Mouse (Mus musculus): Measurements from ENCODE around the gene Fis1. TPM values are rescaled to one million over a fixed set of nuclear protein-coding genes. Genes with fewer than 3 reads are reported as not detected.

Fis1 gene
- polyA plus RNA-seq, 1 experiment from 2014 or later = 336 TPM

GRCm38 (mm10) chr5:136961983-136962461 lies 8.9 kb downstream of the Fis1 start:
- Histone ChIP-seq H3K4me1 (peaks cover 17% of the 10 kb centered on the region), H3K4me3 (peak overlapping the region; percentile 84), H3K36me3 (peaks cover 37% of the 10 kb centered on the region), H3K27ac (replicated peaks) (peak overlapping the region; percentile 92), H3K9me3 (no peaks in the 10 kb centered on the region), H3K4me2 (replicated peaks) (peak overlapping the region; percentile 91), H3K9ac (replicated peaks) (peak overlapping the region; percentile 79), H3K27me3 (no peaks in the 10 kb centered on the region)
- WGBS = under 1% methylated on average over 20 of the region's 20 CpGs
- ATAC-seq (replicated peaks) = peak; percentile 91

- Histone ChIP-seq H3K4me1 (peaks cover 17% of the 10 kb centered on the region), H3K4me3 (peak overlapping the region; percentile 84), H3K27ac (replicated peaks) (peak overlapping the region; percentile 92), H3K9me3 (no peaks in the 10 kb centered on the region), H3K27me3 (no peaks in the 10 kb centered on the region), H3K9ac (replicated peaks) (peak overlapping the region; percentile 79), H3K36me3 (peaks cover 34% of the 10 kb centered on the region), H3K4me2 (replicated peaks) (peak overlapping the region; percentile 91)
- ATAC-seq (replicated peaks) = peak; percentile 62
- WGBS = 0% methylated on average over 10 of the region's 10 CpGs
Observed at GRCm38 (mm10) chr5:136962501-136962900, 9.4 kb downstream of the Fis1 start.

GRCm38 (mm10) chr5:136962966-136963540 lies 10.0 kb downstream of the Fis1 start:
- peak overlapping the region; percentile 91 for H3K4me2 ChIP-seq (replicated peaks)
- peaks cover 17% of the 10 kb centered on the region for H3K4me1 ChIP-seq
- ATAC-seq (replicated peaks) = no peak
- peak overlapping the region; percentile 84 for H3K4me3 ChIP-seq
- no peaks in the 10 kb centered on the region for H3K9me3 ChIP-seq
- H3K9ac ChIP-seq (replicated peaks) = peak overlapping the region; percentile 79
- peak overlapping the region; percentile 92 for H3K27ac ChIP-seq (replicated peaks)
- WGBS = 74% methylated on average over 8 of the region's 8 CpGs
- H3K27me3 ChIP-seq = no peaks in the 10 kb centered on the region
- H3K36me3 ChIP-seq = peaks cover 33% of the 10 kb centered on the region

DNA sequence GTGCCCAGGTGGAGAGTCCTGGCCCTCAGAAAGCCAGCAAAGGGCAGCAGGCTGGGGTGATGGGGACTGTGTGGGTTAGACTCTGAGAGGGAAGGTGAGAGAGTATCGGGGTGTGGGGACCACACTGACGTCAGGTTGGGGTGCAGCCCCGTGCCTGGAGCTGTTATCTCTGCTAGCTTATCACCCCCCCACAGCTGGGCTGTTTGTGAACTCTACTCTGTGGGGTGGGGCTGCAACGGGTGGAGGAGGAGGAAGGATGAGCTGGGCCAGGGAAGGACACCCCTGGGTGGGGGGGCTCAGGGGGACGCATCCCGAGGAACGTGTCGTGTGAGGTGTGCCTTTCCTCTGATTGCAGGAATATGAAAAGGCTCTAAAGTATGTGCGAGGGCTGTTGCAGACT lies 12.1 kb downstream of the Fis1 start:
- no peak for ATAC-seq (replicated peaks)
- 91% methylated on average over 9 of the region's 9 CpGs for WGBS
- no peak overlapping the region for H3K9ac ChIP-seq (replicated peaks)
- H3K27me3 ChIP-seq = no peaks in the 10 kb centered on the region
- no peak overlapping the region for H3K27ac ChIP-seq (replicated peaks)
- peaks cover 33% of the 10 kb centered on the region for H3K36me3 ChIP-seq
- no peaks in the 10 kb centered on the region for H3K9me3 ChIP-seq
- peaks cover 17% of the 10 kb centered on the region for H3K4me1 ChIP-seq
- no peak overlapping the region for H3K4me3 ChIP-seq
- H3K4me2 ChIP-seq (replicated peaks) = no peak overlapping the region

- ATAC-seq (replicated peaks) = no peak
- no peaks in the 10 kb centered on the region for H3K27me3 ChIP-seq
- H3K4me3 ChIP-seq = no peak overlapping the region
- peaks cover 17% of the 10 kb centered on the region for H3K4me1 ChIP-seq
- WGBS = 95% methylated on average over 7 of the region's 8 CpGs
- no peaks in the 10 kb centered on the region for H3K9me3 ChIP-seq
- H3K9ac ChIP-seq (replicated peaks) = no peak overlapping the region
- H3K4me2 ChIP-seq (replicated peaks) = no peak overlapping the region
- no peak overlapping the region for H3K27ac ChIP-seq (replicated peaks)
- peaks cover 33% of the 10 kb centered on the region for H3K36me3 ChIP-seq
Observed at GRCm38 (mm10) chr5:136965686-136966085, 12.6 kb downstream of the Fis1 start.

DNA sequence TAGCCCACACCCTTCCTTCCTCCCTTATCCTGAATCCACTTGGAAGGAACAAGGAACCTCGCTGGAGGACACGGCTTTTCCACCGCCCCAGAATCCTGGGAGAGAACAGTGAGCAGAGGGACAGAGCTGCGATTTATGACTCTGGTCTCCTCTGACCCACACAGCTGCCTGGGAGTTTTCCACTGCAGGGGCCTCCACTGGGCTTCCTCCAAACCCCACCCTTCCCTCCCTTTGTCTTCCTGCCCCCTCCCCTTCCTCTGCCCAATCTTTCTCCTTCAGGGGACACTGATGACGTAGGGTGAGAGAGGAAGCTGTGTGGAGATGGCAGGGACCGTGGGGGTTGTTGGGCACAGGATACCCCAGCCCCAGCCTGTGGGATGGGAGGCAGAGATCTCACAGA lies 13.3 kb downstream of the Fis1 start, which contains the start of gene Cldn15:
Cldn15 (plus strand) TSS at position 286 of the 400 bp plus-strand sequence.
- Histone ChIP-seq H3K27me3 (no peaks in the 10 kb centered on the region), H3K4me2 (replicated peaks) (no peak within 1 kb of the TSS), H3K27ac (replicated peaks) (no peak within 1 kb of the TSS), H3K4me1 (peaks cover 14% of the 10 kb centered on the region), H3K9me3 (no peaks in the 10 kb centered on the region), H3K36me3 (peaks cover 33% of the 10 kb centered on the region), H3K4me3 (no peak within 1 kb of the TSS), H3K9ac (replicated peaks) (no peak within 1 kb of the TSS)
- 76% methylated on average over 6 of the region's 6 CpGs for WGBS
- ATAC-seq (replicated peaks) = no peak

DNA sequence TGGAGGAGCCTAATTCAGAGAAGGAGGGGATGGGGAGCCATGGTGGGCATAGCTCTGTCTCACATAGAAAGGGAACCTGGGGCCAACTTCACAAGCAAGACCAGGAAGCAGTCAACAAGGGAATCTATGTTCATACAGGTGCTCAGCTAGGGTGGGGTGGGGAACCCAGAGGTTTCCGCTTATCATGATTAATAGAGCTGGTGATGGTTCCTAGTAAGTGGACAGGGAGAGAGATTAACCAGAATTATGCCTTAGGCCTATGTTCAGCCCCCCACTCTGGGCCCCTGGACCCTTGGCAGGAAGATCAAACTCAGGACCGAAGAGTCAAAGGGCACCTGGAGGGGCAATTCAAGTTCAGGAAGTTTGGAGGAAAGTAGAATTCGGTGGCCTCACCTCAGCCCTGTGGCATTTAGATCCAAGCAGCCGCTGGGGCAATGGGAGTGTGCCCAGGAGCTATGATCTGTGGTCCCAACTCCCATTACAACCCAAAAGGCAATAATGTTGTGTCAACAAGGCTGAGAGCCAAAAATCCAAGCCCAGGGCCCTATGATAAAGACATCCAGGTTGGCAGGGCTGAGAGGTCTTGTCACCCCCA lies 13.9 kb downstream of the Fis1 start:
- no peak overlapping the region for H3K4me2 ChIP-seq (replicated peaks)
- WGBS = 96% methylated on average over 4 of the region's 4 CpGs
- H3K9ac ChIP-seq (replicated peaks) = no peak overlapping the region
- peaks cover 33% of the 10 kb centered on the region for H3K36me3 ChIP-seq
- no peak overlapping the region for H3K4me3 ChIP-seq
- ATAC-seq (replicated peaks) = no peak
- no peak overlapping the region for H3K27ac ChIP-seq (replicated peaks)
- H3K4me1 ChIP-seq = peaks cover 10% of the 10 kb centered on the region
- no peaks in the 10 kb centered on the region for H3K9me3 ChIP-seq
- no peaks in the 10 kb centered on the region for H3K27me3 ChIP-seq

DNA sequence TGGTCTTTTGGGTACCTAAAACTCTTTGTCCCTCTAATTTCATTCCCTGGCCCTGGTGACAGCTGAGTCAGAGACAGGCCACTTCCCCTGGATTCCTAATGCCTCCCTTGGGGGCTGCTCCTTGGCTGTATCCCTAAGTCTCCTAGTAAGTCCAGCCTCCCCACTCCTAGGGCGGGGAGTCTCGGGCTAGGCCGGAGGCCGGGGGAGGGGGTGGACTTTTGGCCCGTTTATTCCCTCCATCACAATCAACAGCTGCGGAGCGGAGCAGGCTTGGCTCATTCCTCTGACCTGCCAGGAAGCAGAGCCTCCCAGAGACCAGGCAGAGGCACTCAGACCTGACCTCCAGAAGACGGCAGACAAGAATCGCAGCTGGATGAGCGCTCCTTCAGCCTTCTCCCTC lies 14.5 kb downstream of the Fis1 start:
- H3K27me3 ChIP-seq = no peaks in the 10 kb centered on the region
- no peak overlapping the region for H3K4me3 ChIP-seq
- H3K9ac ChIP-seq (replicated peaks) = no peak overlapping the region
- no peak overlapping the region for H3K27ac ChIP-seq (replicated peaks)
- peaks cover 33% of the 10 kb centered on the region for H3K36me3 ChIP-seq
- no peak for ATAC-seq (replicated peaks)
- 75% methylated on average over 10 of the region's 10 CpGs for WGBS
- no peaks in the 10 kb centered on the region for H3K9me3 ChIP-seq
- H3K4me2 ChIP-seq (replicated peaks) = no peak overlapping the region
- H3K4me1 ChIP-seq = peaks cover 8% of the 10 kb centered on the region

DNA sequence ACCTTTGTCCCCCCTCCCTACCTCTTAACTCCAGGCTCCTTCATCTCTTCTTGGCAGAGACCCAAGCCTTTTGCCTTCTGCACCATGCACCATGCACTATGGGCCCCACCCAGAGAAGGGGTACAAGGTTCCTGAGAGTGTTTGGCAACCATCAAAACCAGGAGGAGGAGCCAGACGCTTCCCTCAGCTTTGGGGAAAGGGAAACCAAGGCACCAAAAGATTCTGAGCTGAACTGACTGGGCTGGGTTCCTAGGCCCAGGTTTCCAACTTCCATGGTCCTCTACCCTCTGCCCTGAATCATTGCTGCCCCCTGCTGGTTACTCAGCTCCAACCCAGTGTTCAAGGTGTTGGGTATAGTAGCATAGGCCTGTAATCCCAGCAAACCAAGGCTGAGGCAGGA lies 17.6 kb downstream of the Fis1 start:
- Histone ChIP-seq H3K9ac (replicated peaks) (no peak overlapping the region), H3K27me3 (no peaks in the 10 kb centered on the region), H3K36me3 (peaks cover 9% of the 10 kb centered on the region), H3K4me2 (replicated peaks) (no peak overlapping the region), H3K4me3 (no peak overlapping the region), H3K9me3 (no peaks in the 10 kb centered on the region), H3K27ac (replicated peaks) (no peak overlapping the region), H3K4me1 (no peaks in the 10 kb centered on the region)
- no peak for ATAC-seq (replicated peaks)
- 88% methylated on average over 1 of the region's 1 CpGs for WGBS

DNA sequence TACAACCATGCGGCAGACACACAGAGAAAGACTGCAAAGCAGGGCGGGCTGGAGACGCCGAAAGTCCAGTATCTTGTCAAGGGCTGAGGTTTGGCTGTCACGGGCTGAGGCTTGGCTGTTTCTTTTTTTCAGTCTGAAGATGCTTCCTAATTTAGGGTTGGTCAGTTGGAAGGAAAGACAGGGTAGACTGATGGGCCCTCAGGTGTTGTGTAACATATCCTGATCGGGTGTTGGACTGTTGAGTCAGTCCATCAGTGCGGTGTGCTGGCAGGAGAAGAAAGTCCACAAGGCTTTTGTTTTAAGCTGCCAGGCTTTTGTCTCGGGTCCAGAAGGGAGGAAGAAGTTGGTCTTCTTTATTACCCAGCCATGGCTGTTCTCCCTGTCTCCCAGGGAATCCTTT lies 20.6 kb downstream of the Fis1 start:
- WGBS = 83% methylated on average over 8 of the region's 8 CpGs
- no peaks in the 10 kb centered on the region for H3K4me1 ChIP-seq
- H3K9me3 ChIP-seq = no peaks in the 10 kb centered on the region
- H3K27ac ChIP-seq (replicated peaks) = no peak overlapping the region
- no peak overlapping the region for H3K9ac ChIP-seq (replicated peaks)
- no peak overlapping the region for H3K4me2 ChIP-seq (replicated peaks)
- no peak for ATAC-seq (replicated peaks)
- H3K4me3 ChIP-seq = no peak overlapping the region
- no peaks in the 10 kb centered on the region for H3K36me3 ChIP-seq
- H3K27me3 ChIP-seq = no peaks in the 10 kb centered on the region

DNA sequence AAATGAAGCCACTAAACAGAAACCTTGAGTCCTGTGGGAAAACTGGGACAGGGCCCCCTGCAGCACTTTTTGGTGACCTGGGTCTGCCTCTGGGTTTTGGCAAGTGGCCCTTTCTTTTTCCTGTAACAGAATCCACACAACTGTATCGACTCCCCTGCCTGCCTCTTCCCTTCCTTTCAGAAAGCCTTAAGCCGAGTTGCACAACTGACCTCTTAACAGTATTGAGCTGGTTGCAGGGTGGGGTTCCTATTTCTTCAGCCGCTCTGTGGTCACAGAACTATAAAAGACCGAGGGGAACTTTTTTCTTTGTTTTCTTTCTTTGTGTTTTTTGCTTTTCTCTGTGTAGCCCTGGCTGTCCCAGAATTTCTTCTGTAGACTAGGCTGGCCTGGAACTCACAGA lies 24.7 kb downstream of the Fis1 start:
- Histone ChIP-seq H3K4me3 (no peak overlapping the region), H3K36me3 (peaks cover 11% of the 10 kb centered on the region), H3K27me3 (no peaks in the 10 kb centered on the region), H3K4me1 (no peaks in the 10 kb centered on the region), H3K9ac (replicated peaks) (no peak overlapping the region), H3K27ac (replicated peaks) (no peak overlapping the region), H3K4me2 (replicated peaks) (no peak overlapping the region), H3K9me3 (no peaks in the 10 kb centered on the region)
- no peak for ATAC-seq (replicated peaks)
- WGBS = 81% methylated on average over 4 of the region's 4 CpGs

GRCm38 (mm10) chr5:136979762-136980161 lies 26.7 kb downstream of the Fis1 start:
- Histone ChIP-seq H3K27ac (replicated peaks) (no peak overlapping the region), H3K4me2 (replicated peaks) (no peak overlapping the region), H3K9me3 (no peaks in the 10 kb centered on the region), H3K27me3 (no peaks in the 10 kb centered on the region), H3K4me1 (no peaks in the 10 kb centered on the region), H3K4me3 (no peak overlapping the region), H3K9ac (replicated peaks) (no peak overlapping the region), H3K36me3 (peaks cover 18% of the 10 kb centered on the region)
- no peak for ATAC-seq (replicated peaks)
- 70% methylated on average over 2 of the region's 2 CpGs for WGBS

GRCm38 (mm10) chr5:136980974-136981373 lies 27.9 kb downstream of the Fis1 start:
- no peak for ATAC-seq (replicated peaks)
- no peaks in the 10 kb centered on the region for H3K9me3 ChIP-seq
- 91% methylated on average over 8 of the region's 8 CpGs for WGBS
- H3K27me3 ChIP-seq = no peaks in the 10 kb centered on the region
- peaks cover 5% of the 10 kb centered on the region for H3K4me1 ChIP-seq
- no peak overlapping the region for H3K4me3 ChIP-seq
- no peak overlapping the region for H3K27ac ChIP-seq (replicated peaks)
- no peak overlapping the region for H3K4me2 ChIP-seq (replicated peaks)
- peaks cover 18% of the 10 kb centered on the region for H3K36me3 ChIP-seq
- H3K9ac ChIP-seq (replicated peaks) = no peak overlapping the region

Data from forebrain, embryonic 15.5 days (tissue).